Mouse (Mus musculus) left cerebral cortex, adult 2 months (tissue): ENCODE results near the gene Dnah7b. TPM values are rescaled to one million over a fixed set of nuclear protein-coding genes. Genes with fewer than 3 reads are reported as not detected.
"Not testable (repeated sequence)": the region's sequence is repeated elsewhere in the genome, so short reads cannot be mapped to it uniquely, and the experiment has no call there.

Source experiments
- DNase-seq, 2 experiments: peaks; one replicate each; pipeline ENCODE4 v3.0.0; 2021 to 2022; ENCODE audit warnings: low spot score in 2 of 2, mixed read lengths in 1 of 2; ENCODE audit errors: extremely low spot score in 1 of 2
- H3K27ac ChIP-seq: fragments of 200-600 bp; 2 replicates; pipeline ENCODE4 v1.8.1; 2022
- H3K4me3 ChIP-seq: fragments of 200-600 bp; 2 replicates; pipeline ENCODE4 v1.8.1; 2022
- CTCF ChIP-seq: fragments of 200-600 bp; IDR thresholded peaks from 2 replicates; pipeline ENCODE4 v1.8.1; 2022; ENCODE audit warnings: antibody characterized with exemption, mild to moderate bottlenecking, moderate library complexity
- intact Hi-C: fragments of 180-260 bp; cut with DNase I; formaldehyde crosslinking; loops from one replicate; pipeline ENCODE4 v1.15.1; 2025
- total RNA-seq, 2 experiments: library from RNA; stranded (reverse); gene quantifications; 2 replicates each; pipeline ENCODE4 v1.2.3; 2021

Gene Dnah7b
- total RNA-seq, 2 experiments from 2014 or later = 1.3 to 1.8 TPM

DNA sequence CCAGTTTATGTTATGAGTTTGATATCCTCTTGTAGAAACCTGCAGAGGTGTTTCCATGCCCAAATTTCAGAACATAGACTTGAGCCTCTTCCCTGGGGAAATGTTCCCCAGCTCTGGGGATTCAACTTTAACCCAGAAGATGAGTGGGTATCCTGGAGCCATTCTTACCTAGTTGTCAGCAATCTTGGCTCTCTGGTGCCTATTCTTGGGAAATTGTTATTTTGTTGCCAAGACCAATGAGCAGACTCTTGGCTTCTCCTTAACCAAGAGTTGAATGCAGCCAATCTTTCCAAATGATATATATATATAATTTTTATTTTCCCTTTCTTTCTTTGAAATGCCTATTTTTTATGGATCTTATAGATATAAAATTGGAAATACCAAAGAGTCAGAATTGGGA lies 160.0 kb downstream of the Dnah7b start:
- DNase-seq, H3K27ac ChIP-seq, intact Hi-C loops, H3K4me3 ChIP-seq: not testable (repeated sequence)

- DNase-seq, intact Hi-C loops, H3K27ac ChIP-seq, H3K4me3 ChIP-seq: not testable (repeated sequence)
These were observed 202.7 kb downstream of the Dnah7b start for GRCm38 (mm10) chr1:46268841-46269240.

GRCm38 (mm10) chr1:46271927-46272326 lies 205.8 kb downstream of the Dnah7b start:
- Histone ChIP-seq H3K27ac (no peak overlapping the region), H3K4me3 (no peak overlapping the region)
- no peak for DNase-seq
- TF ChIP-seq CTCF = no peak
- intact Hi-C loops = no loop called here

DNA sequence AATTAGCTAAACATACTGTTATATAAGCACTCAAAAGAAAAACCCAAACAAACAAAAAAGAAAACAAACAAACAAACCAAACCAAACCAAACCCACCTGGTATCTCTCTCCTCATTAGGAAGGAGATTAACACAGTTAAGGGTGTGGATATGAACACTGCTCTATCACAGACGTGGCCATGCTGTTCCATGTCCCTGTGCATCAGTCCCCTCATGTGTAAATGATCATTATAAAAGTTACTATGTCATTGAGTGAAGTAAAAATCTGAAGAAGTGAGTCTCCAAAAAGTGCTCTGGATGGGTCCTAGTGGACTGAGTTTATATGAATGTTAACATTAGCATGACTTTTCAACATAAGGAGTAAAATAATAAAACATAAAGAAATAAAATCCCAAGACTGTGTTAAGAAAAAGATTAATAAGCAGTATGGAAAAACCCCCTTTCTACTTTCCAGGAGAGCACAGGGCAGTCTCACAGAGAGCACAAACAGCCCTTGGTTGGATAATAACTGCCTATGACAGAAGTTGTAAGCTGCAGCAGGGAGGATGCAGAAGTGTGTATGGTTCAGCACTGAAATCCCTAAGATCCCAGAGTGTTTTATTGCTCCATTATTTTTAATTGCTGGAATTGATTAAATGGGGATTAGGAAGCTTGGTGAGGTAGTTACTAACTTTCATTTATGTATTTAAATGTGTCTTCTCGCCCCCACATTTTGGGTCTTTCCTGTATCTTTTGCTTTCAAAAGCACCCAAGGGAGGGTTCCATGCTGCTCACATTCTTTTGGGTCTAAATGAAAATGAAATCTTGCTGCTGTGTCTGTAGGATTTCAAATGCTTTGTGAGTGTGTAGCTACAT lies 212.2 kb downstream of the Dnah7b start:
- DNase-seq, H3K27ac ChIP-seq, intact Hi-C loops, H3K4me3 ChIP-seq: not testable (repeated sequence)

DNA sequence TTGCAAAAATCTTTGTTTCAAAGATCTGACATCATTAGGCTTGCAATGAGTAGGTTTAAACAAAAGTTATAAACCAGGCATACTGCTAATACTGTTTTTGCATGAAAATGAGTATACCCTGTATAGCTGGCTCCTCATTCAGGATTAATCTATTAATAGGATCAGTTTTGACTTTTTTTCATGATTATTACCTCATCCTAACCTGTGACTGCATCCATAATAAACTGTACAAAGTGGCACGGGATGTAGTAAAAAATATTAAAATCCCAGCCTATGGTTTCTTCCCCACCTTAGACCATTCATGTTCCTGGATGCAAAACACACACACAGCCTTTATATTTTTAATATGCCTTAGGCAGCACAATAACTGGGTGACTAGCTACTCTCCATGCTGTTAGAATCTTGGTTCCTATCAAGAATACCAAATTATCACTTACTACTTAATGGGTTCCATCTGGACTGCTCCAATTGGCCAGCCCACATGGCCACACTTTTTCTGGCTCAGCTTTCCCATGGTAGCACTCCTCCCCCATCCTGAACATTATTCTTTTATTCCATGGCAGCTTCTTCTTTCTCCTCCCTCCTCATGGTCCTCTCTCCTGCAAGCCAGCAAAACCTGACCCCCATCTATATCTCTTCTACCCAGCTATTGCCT lies 212.9 kb downstream of the Dnah7b start:
- DNase-seq, H3K27ac ChIP-seq, intact Hi-C loops, H3K4me3 ChIP-seq: not testable (repeated sequence)

GRCm38 (mm10) chr1:46294451-46294850 lies 228.3 kb downstream of the Dnah7b start:
- H3K4me3 ChIP-seq, H3K27ac ChIP-seq, intact Hi-C loops, DNase-seq: not testable (repeated sequence)

DNA sequence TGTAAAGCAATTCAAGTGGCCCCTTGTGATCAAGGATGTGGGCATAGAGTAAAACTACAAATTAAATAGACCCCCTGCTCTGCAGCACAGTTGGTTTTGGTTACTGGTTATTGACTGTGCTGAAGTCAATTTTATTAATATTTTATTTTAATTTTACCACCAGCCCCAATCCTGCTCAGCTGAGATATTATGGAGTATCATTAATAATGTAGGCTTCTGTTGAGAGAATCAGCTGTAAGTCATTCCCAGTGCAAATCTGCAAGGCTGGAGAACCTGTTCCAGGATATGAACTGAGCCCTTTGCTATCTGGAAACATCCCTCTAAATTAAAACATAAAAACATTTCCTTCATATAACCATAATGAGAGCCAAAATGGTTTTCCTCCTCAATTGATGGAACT lies 259.8 kb downstream of the Dnah7b start:
- H3K4me3 ChIP-seq, intact Hi-C loops, H3K27ac ChIP-seq, DNase-seq: not testable (repeated sequence)

- intact Hi-C loops, H3K4me3 ChIP-seq, DNase-seq, H3K27ac ChIP-seq: not testable (repeated sequence)
These were observed 279.2 kb downstream of the Dnah7b start for GRCm38 (mm10) chr1:46345301-46345700.

DNA sequence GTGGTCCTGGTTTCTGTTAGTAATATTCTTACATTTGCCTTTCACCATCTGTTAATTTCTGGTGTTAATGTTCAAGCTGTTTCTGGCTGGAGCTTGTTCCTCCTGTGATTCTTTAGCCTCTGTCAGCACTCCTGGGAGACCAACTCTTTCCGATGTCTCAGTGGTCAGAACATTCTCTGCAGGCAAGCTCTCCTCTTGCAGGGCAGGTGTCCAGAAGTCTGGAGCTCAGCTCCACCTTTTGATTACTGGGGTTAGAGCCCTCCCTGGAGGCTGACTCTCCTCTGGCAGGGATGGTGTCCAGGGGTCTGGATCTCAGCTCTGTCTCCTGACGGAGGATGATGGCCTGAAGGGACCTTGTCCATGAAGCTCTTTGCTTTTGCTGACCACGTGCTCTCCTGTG lies 314.5 kb downstream of the Dnah7b start:
- DNase-seq, intact Hi-C loops, H3K27ac ChIP-seq, H3K4me3 ChIP-seq: not testable (repeated sequence)

DNA sequence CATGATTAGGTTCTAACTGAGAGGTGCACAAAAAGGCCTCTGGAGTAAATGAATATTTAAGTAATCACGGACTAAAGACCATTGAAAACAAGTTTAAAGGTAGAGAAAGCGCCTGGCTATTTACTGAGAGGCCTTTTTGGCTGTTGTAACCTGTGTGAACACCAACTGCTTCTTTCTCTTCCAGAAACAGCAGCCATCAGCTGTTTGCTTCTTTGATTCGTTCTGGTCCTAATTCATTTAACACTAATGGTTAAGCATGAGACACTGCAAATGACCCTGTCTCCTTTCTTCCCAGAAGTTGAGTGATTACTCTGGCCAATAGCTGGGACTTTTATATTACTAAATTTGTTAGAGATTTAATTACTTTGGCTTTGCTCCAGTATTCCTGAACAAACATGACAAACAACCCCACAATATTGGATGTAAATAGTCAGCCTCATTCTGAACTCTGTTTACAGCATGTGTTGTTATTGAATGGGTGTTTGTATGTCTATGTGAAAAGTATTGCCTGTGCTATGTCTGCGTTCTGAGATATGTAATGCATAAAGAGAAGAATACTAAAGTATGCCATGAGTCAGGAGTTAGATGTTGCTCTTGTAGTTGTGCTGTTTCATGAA lies 328.7 kb downstream of the Dnah7b start:
- DNase-seq, intact Hi-C loops, H3K4me3 ChIP-seq, H3K27ac ChIP-seq: not testable (repeated sequence)

DNA sequence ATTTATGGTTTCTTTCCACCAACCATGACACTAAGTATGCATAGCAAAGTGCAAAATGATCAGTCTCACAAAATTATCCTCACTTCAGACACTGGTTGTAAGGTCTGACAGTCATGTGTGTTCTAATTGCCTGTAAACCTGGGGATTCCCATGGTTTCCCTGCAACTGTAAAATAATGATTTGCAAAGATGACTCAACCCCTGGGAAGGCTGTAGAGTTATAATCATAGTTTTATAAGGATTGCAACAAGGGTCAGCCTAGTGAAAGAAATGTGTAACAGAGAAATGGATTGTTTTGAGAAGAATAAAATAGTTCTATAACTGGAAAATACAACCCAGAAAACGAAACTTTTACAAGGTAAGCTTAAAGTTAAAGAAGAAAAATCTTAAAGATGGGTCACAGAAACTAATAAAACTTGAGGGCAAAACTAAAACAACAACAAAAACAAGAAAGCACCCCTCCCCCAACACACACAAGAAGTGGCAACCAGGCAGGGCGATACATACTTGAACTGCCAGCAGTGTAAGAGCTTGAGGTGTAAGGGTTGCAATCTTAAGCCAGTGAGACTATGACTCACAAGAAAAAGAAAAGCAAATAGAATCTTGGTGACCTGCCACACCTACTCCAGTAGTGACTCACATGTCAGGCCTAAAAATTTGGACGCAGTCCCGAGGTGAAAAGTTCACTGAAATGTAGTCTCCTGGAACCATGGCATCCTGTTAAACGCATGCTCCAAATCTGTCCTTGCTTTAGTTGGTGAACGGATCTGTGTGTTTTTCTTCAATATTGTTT lies 342.4 kb downstream of the Dnah7b start:
- no peak for TF ChIP-seq CTCF
- DNase-seq = no peak
- intact Hi-C loops = no loop called here
- no peak overlapping the region for H3K4me3 ChIP-seq
- H3K27ac ChIP-seq = no peak overlapping the region

GRCm38 (mm10) chr1:46414798-46415197 lies 348.7 kb downstream of the Dnah7b start:
- H3K4me3 ChIP-seq, DNase-seq, H3K27ac ChIP-seq, intact Hi-C loops: not testable (repeated sequence)
